Mouse (Mus musculus): ENCODE measurements around the gene Espn. TPM values are rescaled to one million over a fixed set of nuclear protein-coding genes. Genes with fewer than 3 reads are reported as not detected.

The Espn gene
- total RNA-seq, 1 experiment, result 5.6 TPM

DNA sequence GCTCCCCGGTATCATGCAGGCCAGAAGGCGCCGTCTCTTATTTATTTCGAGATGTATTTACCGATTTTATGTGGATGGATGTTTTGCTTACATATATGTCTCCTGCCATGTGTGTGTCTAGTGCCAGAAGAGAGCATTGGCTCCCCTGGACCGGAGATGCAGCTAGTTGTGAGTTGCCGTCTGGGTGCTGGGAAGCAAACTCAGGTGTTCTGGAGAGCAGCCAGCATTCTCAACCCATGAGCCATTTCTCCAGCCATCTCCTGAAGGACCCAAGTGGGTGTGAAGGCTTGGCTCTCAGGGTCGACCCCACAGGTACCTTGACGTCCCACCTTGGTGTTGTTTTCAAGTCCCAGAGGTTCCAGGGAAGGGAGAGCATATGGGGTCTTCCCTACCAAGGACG lies 30.0 kb upstream of the Espn start:
- Histone ChIP-seq H3K9me3 (ENCODE audit: control insufficient read depth, insufficient read depth, low read depth, low read length) (no peaks in the 10 kb centered on the region), H3K4me1 (ENCODE audit: control insufficient read depth in 2 of 2, insufficient read depth in 2 of 2, low read length in 2 of 2, poor library complexity in 1 of 2) (peaks cover 1 to 23% of the 10 kb centered on the region in 2 experiments; a peak in 2 of 4 replicates), H3K4me3 (ENCODE audit: insufficient read depth in 1 of 2, low read depth in 1 of 2, low read length in 2 of 2, poor library complexity in 1 of 2, severe bottlenecking in 1 of 2) (no peak overlapping the region), H3K9ac (ENCODE audit: insufficient read depth, low read depth, low read length, poor library complexity, severe bottlenecking) (no peak overlapping the region), H3K36me3 (ENCODE audit: control insufficient read depth, insufficient read depth, low read length, poor library complexity, severe bottlenecking) (no peaks in the 10 kb centered on the region; the same call in 1 of the 2 replicates), H3K27ac (ENCODE audit: insufficient read depth, low read depth, low read length, poor library complexity, severe bottlenecking) (no peak overlapping the region)
- in situ Hi-C loops (cut with MboI; ENCODE audit: low sequenced_read_pairs in 2 of 2, unreplicated experiment in 2 of 2), result no loop called here
- no peak for TF ChIP-seq ZNF384 (IDR thresholded peaks at IDR 0.05; ENCODE audit: low read depth, low read length)
- no peak for DNase-seq (ENCODE audit: low read depth, low spot score)

- no peak overlapping the region for H3K4me3 ChIP-seq (ENCODE audit: insufficient read depth in 1 of 2, low read depth in 1 of 2, low read length in 2 of 2, poor library complexity in 1 of 2, severe bottlenecking in 1 of 2)
- no peaks in the 10 kb centered on the region for H3K9me3 ChIP-seq (ENCODE audit: control insufficient read depth, insufficient read depth, low read depth, low read length)
- TF ChIP-seq CHD2 (IDR thresholded peaks at IDR 0.05; ENCODE audit: low read depth, low read length), result no peak
- TF ChIP-seq ZC3H11A (IDR thresholded peaks at IDR 0.05; ENCODE audit: borderline replicate concordance, low read depth, low read length), result no peak
- TF ChIP-seq ZNF384 (IDR thresholded peaks at IDR 0.05; ENCODE audit: low read depth, low read length), result no peak
- TF ChIP-seq MAFK (IDR thresholded peaks at IDR 0.05; ENCODE audit: insufficient read depth, low read depth, low read length), result no peak
- TF ChIP-seq HCFC1 (IDR thresholded peaks at IDR 0.05; ENCODE audit: borderline replicate concordance, insufficient read depth, low read length), result no peak
- H3K36me3 ChIP-seq (ENCODE audit: control insufficient read depth, insufficient read depth, low read length, poor library complexity, severe bottlenecking), result no peaks in the 10 kb centered on the region; the same call in 1 of the 2 replicates
- no peak for DNase-seq (ENCODE audit: low read depth, low spot score)
- no peak overlapping the region for H3K9ac ChIP-seq (ENCODE audit: insufficient read depth, low read depth, low read length, poor library complexity, severe bottlenecking)
- H3K27ac ChIP-seq (ENCODE audit: insufficient read depth, low read depth, low read length, poor library complexity, severe bottlenecking), result no peak overlapping the region
- H3K4me1 ChIP-seq (ENCODE audit: control insufficient read depth in 2 of 2, insufficient read depth in 2 of 2, low read length in 2 of 2, poor library complexity in 1 of 2), result peaks cover 1 to 8% of the 10 kb centered on the region in 2 experiments; a peak in 2 of 4 replicates
- in situ Hi-C loops (cut with MboI; ENCODE audit: low sequenced_read_pairs in 2 of 2, unreplicated experiment in 2 of 2), result no loop called here
These were observed 27.9 kb upstream of the Espn start for GRCm38 (mm10) chr4:152179946-152180660.

GRCm38 (mm10) chr4:152178916-152179705 lies 26.9 kb upstream of the Espn start:
- no peak for TF ChIP-seq MAFK (IDR thresholded peaks at IDR 0.05; ENCODE audit: insufficient read depth, low read depth, low read length)
- TF ChIP-seq ZNF384 (IDR thresholded peaks at IDR 0.05; ENCODE audit: low read depth, low read length), result no peak
- no peak for TF ChIP-seq HCFC1 (IDR thresholded peaks at IDR 0.05; ENCODE audit: borderline replicate concordance, insufficient read depth, low read length)
- no peak for TF ChIP-seq CHD2 (IDR thresholded peaks at IDR 0.05; ENCODE audit: low read depth, low read length)
- TF ChIP-seq ZC3H11A (IDR thresholded peaks at IDR 0.05; ENCODE audit: borderline replicate concordance, low read depth, low read length), result no peak
- in situ Hi-C loops (cut with MboI; ENCODE audit: low sequenced_read_pairs in 2 of 2, unreplicated experiment in 2 of 2), result no loop called here
- DNase-seq (ENCODE audit: low read depth, low spot score), result no peak
- Histone ChIP-seq H3K9ac (ENCODE audit: insufficient read depth, low read depth, low read length, poor library complexity, severe bottlenecking) (peak overlapping the region; percentile 79; the same call in 1 of the 2 replicates), H3K4me3 (ENCODE audit: insufficient read depth in 1 of 2, low read depth in 1 of 2, low read length in 2 of 2, poor library complexity in 1 of 2, severe bottlenecking in 1 of 2) (peak overlapping the region; percentile 82 to 97), H3K4me1 (ENCODE audit: control insufficient read depth in 2 of 2, insufficient read depth in 2 of 2, low read length in 2 of 2, poor library complexity in 1 of 2) (peaks cover 1 to 8% of the 10 kb centered on the region in 2 experiments; a peak in 2 of 4 replicates), H3K27ac (ENCODE audit: insufficient read depth, low read depth, low read length, poor library complexity, severe bottlenecking) (no peak overlapping the region), H3K36me3 (ENCODE audit: control insufficient read depth, insufficient read depth, low read length, poor library complexity, severe bottlenecking) (no peaks in the 10 kb centered on the region; the same call in 1 of the 2 replicates), H3K9me3 (ENCODE audit: control insufficient read depth, insufficient read depth, low read depth, low read length) (no peaks in the 10 kb centered on the region)

GRCm38 (mm10) chr4:152178344-152178864 lies 26.2 kb upstream of the Espn start:
- peaks cover 1 to 8% of the 10 kb centered on the region in 2 experiments; a peak in 2 of 4 replicates for H3K4me1 ChIP-seq (ENCODE audit: control insufficient read depth in 2 of 2, insufficient read depth in 2 of 2, low read length in 2 of 2, poor library complexity in 1 of 2)
- H3K4me3 ChIP-seq (ENCODE audit: insufficient read depth in 1 of 2, low read depth in 1 of 2, low read length in 2 of 2, poor library complexity in 1 of 2, severe bottlenecking in 1 of 2), result peak overlapping the region; percentile 82 to 97
- TF ChIP-seq ZC3H11A (IDR thresholded peaks at IDR 0.05; ENCODE audit: borderline replicate concordance, low read depth, low read length) (no peak), CHD2 (IDR thresholded peaks at IDR 0.05; ENCODE audit: low read depth, low read length) (no peak), MAFK (IDR thresholded peaks at IDR 0.05; ENCODE audit: insufficient read depth, low read depth, low read length) (no peak), HCFC1 (IDR thresholded peaks at IDR 0.05; ENCODE audit: borderline replicate concordance, insufficient read depth, low read length) (no peak), ZNF384 (IDR thresholded peaks at IDR 0.05; ENCODE audit: low read depth, low read length) (no peak)
- no peaks in the 10 kb centered on the region for H3K9me3 ChIP-seq (ENCODE audit: control insufficient read depth, insufficient read depth, low read depth, low read length)
- no peaks in the 10 kb centered on the region; the same call in 1 of the 2 replicates for H3K36me3 ChIP-seq (ENCODE audit: control insufficient read depth, insufficient read depth, low read length, poor library complexity, severe bottlenecking)
- peak overlapping the region; percentile 79 for H3K9ac ChIP-seq (ENCODE audit: insufficient read depth, low read depth, low read length, poor library complexity, severe bottlenecking)
- in situ Hi-C loops (cut with MboI; ENCODE audit: low sequenced_read_pairs in 2 of 2, unreplicated experiment in 2 of 2), result no loop called here
- no peak for DNase-seq (ENCODE audit: low read depth, low spot score)
- peak overlapping the region; percentile 3; the same call in 1 of the 2 replicates for H3K27ac ChIP-seq (ENCODE audit: insufficient read depth, low read depth, low read length, poor library complexity, severe bottlenecking)
